Mouse (Mus musculus): ENCODE measurements around the gene Col11a1.

Col11a1 gene

GRCm38 (mm10) chr3:114029971-114030635 lies at the start of gene Col11a1:
Gene Col11a1, plus strand, starts transcription at chr3:114030540.
- no peak for DNase-seq (ENCODE audit: low spot score)

GRCm38 (mm10) chr3:113990936-113991335 lies 39.4 kb upstream of the Col11a1 start:
- no peak for DNase-seq (ENCODE audit: low spot score)

- no peak for DNase-seq (ENCODE audit: low spot score)
Measured at GRCm38 (mm10) chr3:114030886-114031285, 546 bp downstream of the Col11a1 start.

DNA sequence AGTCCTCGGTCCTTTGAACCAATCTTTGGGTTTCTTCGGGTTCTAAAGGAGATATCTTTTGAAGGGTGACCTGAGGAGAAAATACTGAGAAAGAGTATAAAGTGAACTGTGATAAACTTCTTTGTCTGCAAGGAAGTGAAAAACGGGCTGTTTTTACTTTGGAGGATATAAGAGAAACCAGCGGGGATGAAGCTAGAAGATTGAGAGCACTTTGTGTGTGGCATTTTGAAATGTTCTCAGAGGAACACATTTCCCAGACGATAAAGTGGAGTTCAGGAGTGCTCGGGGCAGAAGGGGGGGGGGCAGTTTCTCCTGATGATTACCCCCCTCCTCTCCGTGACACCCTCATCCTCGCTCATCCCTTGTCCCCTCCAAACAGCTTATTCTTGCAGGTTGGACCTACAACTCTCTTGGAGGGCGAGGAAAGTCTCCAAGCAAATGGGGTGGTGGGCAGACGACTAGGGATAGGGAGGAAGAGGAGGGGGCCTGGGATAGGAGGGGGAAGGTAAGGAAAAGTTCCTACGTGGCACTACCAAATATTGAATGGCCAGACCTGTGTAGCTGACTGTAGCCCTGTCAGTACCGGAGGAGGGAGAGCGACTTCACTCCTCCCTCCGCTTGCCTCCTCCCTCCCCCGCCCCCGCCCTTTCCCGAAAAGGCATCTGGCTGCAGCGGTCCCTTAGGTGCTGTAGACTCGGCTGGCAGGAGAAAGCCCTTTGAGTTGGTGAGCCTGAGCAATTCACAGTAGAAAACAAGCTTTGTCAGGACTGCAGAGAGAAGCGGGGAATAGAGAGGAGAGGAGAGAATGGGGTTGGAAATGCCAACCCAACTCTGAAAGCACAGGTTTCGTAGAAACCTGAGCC lies 1.2 kb downstream of the Col11a1 start:
- no peak for DNase-seq (ENCODE audit: low spot score)

GRCm38 (mm10) chr3:114032333-114032732 lies 2.0 kb downstream of the Col11a1 start:
- no peak for DNase-seq (ENCODE audit: low spot score)

GRCm38 (mm10) chr3:114052406-114052805 lies 22.1 kb downstream of the Col11a1 start:
- DNase-seq (ENCODE audit: low spot score): no peak

DNA sequence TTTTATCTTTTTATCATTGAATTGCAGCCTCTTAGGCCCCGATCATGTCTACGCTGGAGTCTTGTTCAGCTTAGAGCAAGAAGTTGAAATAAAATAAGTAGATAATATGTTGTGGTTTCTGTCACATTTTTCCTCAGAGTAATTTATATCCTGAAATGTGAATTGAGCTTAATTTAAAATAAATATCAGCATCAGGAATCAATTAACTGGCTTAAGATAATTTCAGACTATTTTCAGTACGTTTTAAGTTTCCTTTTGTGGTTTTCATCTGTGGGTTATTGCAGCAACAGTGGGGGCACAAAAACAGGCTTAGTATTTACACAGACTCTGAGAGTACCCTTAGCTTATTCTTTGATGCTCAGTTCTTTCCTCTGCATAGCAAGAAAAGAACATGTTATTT lies 23.2 kb downstream of the Col11a1 start:
- no peak for DNase-seq (ENCODE audit: low spot score)

DNA sequence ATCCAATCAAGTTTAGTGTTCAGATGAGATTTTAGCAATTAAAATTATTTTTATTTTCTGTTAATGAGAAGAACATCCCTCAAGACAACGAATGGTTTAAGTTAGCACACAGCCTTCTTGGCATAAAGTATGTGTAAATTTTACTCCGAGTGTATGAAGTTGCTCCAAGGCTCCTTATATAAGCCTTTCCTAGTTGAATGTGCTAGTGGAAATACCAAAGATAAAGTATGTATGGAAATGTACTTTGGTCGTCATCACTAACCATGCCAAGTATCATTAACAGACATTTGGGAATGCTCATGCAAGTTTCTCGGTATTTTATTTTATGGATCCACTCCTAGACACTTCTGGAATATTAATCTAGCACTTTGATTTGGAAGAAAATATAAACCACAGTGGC lies 34.8 kb downstream of the Col11a1 start:
- no peak for DNase-seq (ENCODE audit: low spot score)

- DNase-seq (ENCODE audit: low spot score): no peak
Measured at GRCm38 (mm10) chr3:114065587-114065986, 35.2 kb downstream of the Col11a1 start.

GRCm38 (mm10) chr3:114099335-114099734 lies 69.0 kb downstream of the Col11a1 start:
- no peak for DNase-seq (ENCODE audit: low spot score)

DNA sequence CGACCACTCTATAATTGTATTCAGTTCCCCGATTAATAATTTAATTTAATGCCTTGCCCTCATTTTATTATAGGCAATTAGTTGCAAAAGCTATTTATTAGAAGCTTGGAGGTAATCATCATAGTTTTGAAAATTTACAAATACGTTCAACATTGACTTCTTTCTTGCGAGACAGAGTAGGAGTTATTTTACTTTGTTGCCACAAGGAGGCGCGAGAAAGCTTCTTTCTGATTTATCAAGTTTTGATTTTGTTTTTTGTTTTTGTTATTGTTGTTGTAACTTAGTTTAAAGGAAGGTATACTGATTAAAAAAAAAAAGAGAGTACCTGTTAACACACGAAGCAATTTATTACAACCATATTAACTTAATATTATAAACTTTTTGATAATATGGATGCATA lies 76.8 kb downstream of the Col11a1 start:
- DNase-seq (ENCODE audit: low spot score): no peak

DNA sequence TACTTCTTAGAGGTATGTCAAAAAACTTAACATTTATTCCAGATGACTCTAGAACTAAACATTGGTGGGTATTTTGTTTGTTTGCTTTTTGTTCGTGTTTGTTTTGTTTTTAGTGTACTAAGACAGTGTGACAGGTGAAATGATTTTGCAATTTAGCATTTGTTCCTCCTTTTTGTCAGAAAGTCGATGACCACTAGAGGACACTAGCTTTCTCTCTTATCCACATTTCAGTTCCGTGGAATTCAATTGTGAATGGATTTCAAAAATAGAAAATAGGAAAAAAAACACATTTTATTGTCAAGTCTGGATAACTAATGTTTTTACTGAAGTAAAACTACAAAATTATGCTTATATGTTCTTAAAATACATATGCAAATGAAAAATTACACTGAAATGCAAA lies 116.8 kb downstream of the Col11a1 start:
- DNase-seq (ENCODE audit: low spot score): no peak

GRCm38 (mm10) chr3:114197964-114198750 lies 167.8 kb downstream of the Col11a1 start:
- no peak for DNase-seq (ENCODE audit: low spot score)

GRCm38 (mm10) chr3:114212255-114212654 lies 181.9 kb downstream of the Col11a1 start:
- DNase-seq (ENCODE audit: low spot score): no peak

DNA sequence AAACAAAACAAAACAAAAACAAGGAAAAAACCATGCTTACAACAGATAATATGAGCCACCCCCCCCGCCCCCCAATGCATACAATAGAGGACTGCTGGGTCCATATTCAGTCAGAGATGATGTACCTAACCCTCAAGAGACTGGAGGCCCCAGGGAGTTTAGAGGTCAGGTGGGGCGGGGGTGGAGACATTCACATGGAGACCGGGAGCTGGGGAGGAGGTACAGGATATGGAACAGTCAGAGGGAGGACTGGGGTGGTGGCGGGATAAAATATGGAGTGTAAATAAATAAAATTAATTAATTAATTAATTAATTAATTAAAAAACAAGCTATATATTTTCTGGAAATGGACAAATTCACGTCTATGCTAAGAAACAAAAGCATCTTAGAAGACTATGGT lies 185.8 kb downstream of the Col11a1 start:
- DNase-seq (ENCODE audit: low spot score): no peak

DNA sequence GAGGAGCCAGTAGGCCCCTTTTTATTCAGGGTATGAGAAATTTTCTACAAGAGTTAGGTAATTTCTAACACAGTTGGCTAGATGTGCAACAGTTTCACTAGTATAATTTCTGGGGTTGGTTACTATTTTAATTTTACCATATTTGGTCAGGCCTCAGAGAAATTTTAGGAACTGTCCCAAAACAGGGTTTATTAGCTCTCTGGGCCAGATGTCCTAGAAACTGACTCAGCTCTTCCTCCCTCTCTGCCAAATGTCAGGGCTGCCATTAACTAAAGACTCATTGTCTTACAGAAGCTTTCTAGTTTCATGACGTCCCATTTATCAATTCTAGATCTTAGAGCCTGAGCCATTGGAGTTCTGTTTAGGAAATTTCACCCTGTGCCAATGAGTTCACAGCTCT lies 199.2 kb downstream of the Col11a1 start:
- no peak for DNase-seq (ENCODE audit: low spot score)

Measured in urinary bladder, postnatal 10 days (tissue).